Mouse (Mus musculus): ENCODE measurements around the gene Lrrc8c.

DNA sequence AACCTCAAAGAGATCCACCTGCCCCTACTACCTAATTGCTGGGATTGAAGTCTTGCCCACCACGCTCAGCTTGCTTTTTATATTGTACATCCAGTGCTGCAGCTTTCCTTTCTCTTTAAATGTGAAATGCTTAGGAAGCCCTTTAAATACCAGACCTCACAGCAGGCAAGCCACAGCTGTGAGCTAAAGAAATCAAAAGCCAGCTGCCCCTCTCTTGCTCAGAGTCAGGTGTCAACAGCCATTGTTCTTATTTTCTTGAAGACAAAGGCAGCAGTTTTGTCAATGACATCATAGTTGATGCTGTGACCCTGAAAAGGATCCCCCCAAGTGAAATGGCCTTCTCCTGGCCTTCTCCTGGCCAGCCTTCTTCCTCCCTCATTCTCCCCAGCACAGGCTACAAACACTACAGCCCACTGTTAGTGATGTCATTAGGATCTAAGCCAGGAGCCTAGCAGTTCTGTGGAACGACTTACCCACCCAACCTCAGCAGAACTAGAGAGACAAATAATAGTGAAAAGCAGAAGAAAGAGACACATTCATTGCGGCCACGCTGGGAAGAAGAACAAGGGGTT lies 20.7 kb upstream of the Lrrc8c start:
- no peak for TF ChIP-seq CTCF (IDR thresholded peaks at IDR 0.05; ENCODE audit: low read depth)
- TF ChIP-seq EP300 (IDR thresholded peaks at IDR 0.05; ENCODE audit: low read depth), result no peak

All from liver, embryonic 14.5 days (tissue).